Mouse (Mus musculus) cortical plate, adult 2 months (tissue): Measurements from ENCODE around the gene Arhgef17.

ENCODE experiments used
- CTCF ChIP-seq: fragments of 200-500 bp; IDR thresholded peaks from 2 replicates; pipeline ENCODE4 v1.5.1; 2011; ENCODE audit warnings: mild to moderate bottlenecking, control low read depth, low read length; ENCODE audit not compliant: insufficient read depth; ENCODE audit errors: extremely low read depth
- POLR2A ChIP-seq: fragments of 200-500 bp; IDR thresholded peaks from 2 replicates; pipeline ENCODE4 v1.6.1; 2011; ENCODE audit warnings: mild to moderate bottlenecking, low read length, control low read depth; ENCODE audit not compliant: insufficient read depth; ENCODE audit errors: extremely low read depth

DNA sequence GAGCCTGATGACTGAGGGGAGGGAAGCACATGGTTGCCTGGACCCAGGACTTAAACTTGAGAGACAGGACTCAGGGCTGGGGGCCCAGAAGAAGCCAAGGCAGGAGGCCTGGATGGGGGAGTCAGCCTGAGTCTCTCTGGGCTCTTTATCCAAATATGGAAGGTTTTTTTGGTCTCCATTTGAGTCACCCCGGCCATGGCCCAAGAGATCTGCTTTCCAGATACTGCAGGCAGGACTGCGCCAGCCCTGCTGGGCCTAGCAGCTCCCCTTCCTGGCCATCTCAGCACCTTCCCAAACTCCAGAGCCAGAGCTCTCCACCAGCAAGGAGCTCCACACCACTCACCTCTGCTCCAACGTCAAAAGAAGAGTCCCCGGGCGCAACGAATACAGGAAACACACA is 15.4 kb downstream of the Arhgef17 start:
- TF ChIP-seq CTCF = no peak
- no peak for TF ChIP-seq POLR2A
